Mouse (Mus musculus): ENCODE data around the gene Kctd20. TPM values are rescaled to one million over a fixed set of nuclear protein-coding genes. Genes with fewer than 3 reads are reported as not detected.

Kctd20 gene
- total RNA-seq, 4 experiments from 2014 or later = 27.0 to 38.6 (median 28.7) TPM

GRCm38 (mm10) chr17:29018292-29018984, 66.7 kb downstream of the Kctd20 start:
- peak; percentile 58 to 73 for DNase-seq (ENCODE audit: low spot score in 2 of 2)

Other genes with a start within 250 kb of the Kctd20 start
- gene AC170998.1, start 225.9 kb upstream of the Kctd20 start, total RNA-seq (2022) = 1 to 10 TPM in 1 of 4 experiments, under 1 TPM in 1, not detected in 2; 0.86 to 1.7 TPM
- under 1 TPM in 1 of 4 experiments, not detected in 3; 0.34 TPM for gene Mapk13, start 182.7 kb upstream of the Kctd20 start, total RNA-seq (2022)
- 10 to 100 TPM; 13.2 to 16.5 (median 16.3) TPM for gene Brpf3, start 150.9 kb upstream of the Kctd20 start, total RNA-seq (2022)
- gene Pnpla1, start 93.5 kb upstream of the Kctd20 start, total RNA-seq (2022) = not detected
- gene 4930539E08Rik, start 36.6 kb upstream of the Kctd20 start, total RNA-seq (2022) = not detected
- not detected for gene Pxt1, start 8.1 kb upstream of the Kctd20 start, total RNA-seq (2022)
- gene Stk38, start 56.0 kb downstream of the Kctd20 start, total RNA-seq (2022) = 10 to 100 TPM; 19.5 to 22.5 (median 19.8) TPM
- gene Srsf3, start 80.7 kb downstream of the Kctd20 start, total RNA-seq (2022) = 10 to 100 TPM; 29.4 to 43.1 (median 37.1) TPM
- gene Cdkn1a, start 139.0 kb downstream of the Kctd20 start, total RNA-seq (2022) = 10 to 100 TPM in 3 of 4 experiments, 1 to 10 TPM in 1; 9.8 to 33.8 (median 12.1) TPM
- gene Rab44, start 162.2 kb downstream of the Kctd20 start, total RNA-seq (2022) = under 1 TPM in 3 of 4 experiments, not detected in 1; 0.24 to 0.61 (median 0.56) TPM

All from gastrocnemius, adult 8-10 months (tissue).